Mouse (Mus musculus): Measurements from ENCODE around the gene Ffar3.

DNA sequence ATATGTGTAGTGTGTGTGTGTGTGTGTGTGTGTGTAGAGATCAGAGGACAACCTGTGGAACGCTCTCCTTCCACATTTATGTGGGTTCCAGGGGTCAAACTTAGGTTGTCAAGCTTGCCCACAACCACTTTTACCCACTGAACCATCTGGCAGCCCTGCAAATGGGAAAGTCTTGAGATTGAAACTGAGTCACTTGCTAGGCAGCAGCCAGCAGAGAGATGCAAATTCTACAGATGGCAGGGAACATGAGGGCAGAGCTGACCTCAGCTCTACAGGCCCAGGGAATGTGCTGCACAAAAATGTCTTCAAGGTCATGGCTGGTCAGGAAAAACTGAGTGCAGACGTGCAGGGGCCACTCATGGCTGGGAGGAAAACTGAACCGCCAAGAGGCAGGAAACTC lies 25.4 kb upstream of the Ffar3 start:
- TF ChIP-seq GATA1 (IDR thresholded peaks at IDR 0.05; ENCODE audit: borderline replicate concordance, low read length) (no peak), FLI1 (IDR thresholded peaks at IDR 0.05; ENCODE audit: low read length) (no peak)

All from megakaryocyte, embryonic 14.5 days (primary cell).